Mouse (Mus musculus) liver, embryonic 14 days (tissue): ENCODE measurements around the gene Fam129b. TPM values are rescaled to one million over a fixed set of nuclear protein-coding genes. Genes with fewer than 3 reads are reported as not detected.

ENCODE experiments used
- polyA plus RNA-seq: library from polyadenylated mRNA; depleted of rRNA; stranded (reverse); fragments of >200 nt; gene quantifications from 2 replicates; pipeline ENCODE4 v1.2.3, GENCODE M21; 2012; rRNA removed

The Fam129b gene
- polyA plus RNA-seq: 5.8 and 6.0 TPM in 2 replicates

GRCm38 (mm10) chr2:32875675-32876489 lies at the start of gene Fam129b:
TSS of gene Fam129b (plus strand) at chr2:32876114.

GRCm38 (mm10) chr2:32846805-32847467 lies 29.0 kb upstream of the Fam129b start, which contains the start of gene Stxbp1:
TSS of gene Stxbp1 (minus strand) at chr2:32847245.

GRCm38 (mm10) chr2:32961192-32961995 lies 85.5 kb downstream of the Fam129b start, which contains the start of the genes Rpl12 and Lrsam1:
TSS of gene Rpl12 (plus strand) at chr2:32961559.
TSS of gene Lrsam1 (minus strand) at chr2:32961614.

Other genes starting within 250 kb of the Fam129b start
- gene Eng, start 229.5 kb upstream of the Fam129b start, polyA plus RNA-seq: 11.3 and 14.1 TPM in 2 replicates
- gene Fpgs, start 172.0 kb upstream of the Fam129b start, polyA plus RNA-seq: 48.8 and 53.5 TPM in 2 replicates
- 52.6 and 57.4 TPM in 2 replicates for gene Cdk9, start 163.0 kb upstream of the Fam129b start, polyA plus RNA-seq
- 3.8 and 4.6 TPM in 2 replicates for gene Sh2d3c, start 155.1 kb upstream of the Fam129b start, polyA plus RNA-seq
- gene 6330409D20Rik, start 135.1 kb upstream of the Fam129b start, polyA plus RNA-seq: 0.06 TPM in 1 of 2 replicates, not detected in the other
- gene Tor2a, start 118.9 kb upstream of the Fam129b start, polyA plus RNA-seq: 17.3 and 22.1 TPM in 2 replicates
- gene Ttc16, start 100.5 kb upstream of the Fam129b start, polyA plus RNA-seq: 0.21 and 0.23 TPM in 2 replicates
- gene Ptrh1, start 100.3 kb upstream of the Fam129b start, polyA plus RNA-seq: 1.6 and 1.8 TPM in 2 replicates
- gene Cfap157, start 91.7 kb upstream of the Fam129b start, polyA plus RNA-seq: 0.01 TPM in 1 of 2 replicates, not detected in the other
- gene Stxbp1, start 28.9 kb upstream of the Fam129b start, polyA plus RNA-seq: 2.0 TPM in 2 replicates
- gene Rpl12, start 85.4 kb downstream of the Fam129b start, polyA plus RNA-seq: 627 and 656 TPM in 2 replicates
- gene Lrsam1, start 85.5 kb downstream of the Fam129b start, polyA plus RNA-seq: 2.4 and 2.5 TPM in 2 replicates
- 4.1 and 4.7 TPM in 2 replicates for gene Slc2a8, start 106.0 kb downstream of the Fam129b start, polyA plus RNA-seq